Mouse (Mus musculus): ENCODE measurements around the gene Cabin1.

DNA sequence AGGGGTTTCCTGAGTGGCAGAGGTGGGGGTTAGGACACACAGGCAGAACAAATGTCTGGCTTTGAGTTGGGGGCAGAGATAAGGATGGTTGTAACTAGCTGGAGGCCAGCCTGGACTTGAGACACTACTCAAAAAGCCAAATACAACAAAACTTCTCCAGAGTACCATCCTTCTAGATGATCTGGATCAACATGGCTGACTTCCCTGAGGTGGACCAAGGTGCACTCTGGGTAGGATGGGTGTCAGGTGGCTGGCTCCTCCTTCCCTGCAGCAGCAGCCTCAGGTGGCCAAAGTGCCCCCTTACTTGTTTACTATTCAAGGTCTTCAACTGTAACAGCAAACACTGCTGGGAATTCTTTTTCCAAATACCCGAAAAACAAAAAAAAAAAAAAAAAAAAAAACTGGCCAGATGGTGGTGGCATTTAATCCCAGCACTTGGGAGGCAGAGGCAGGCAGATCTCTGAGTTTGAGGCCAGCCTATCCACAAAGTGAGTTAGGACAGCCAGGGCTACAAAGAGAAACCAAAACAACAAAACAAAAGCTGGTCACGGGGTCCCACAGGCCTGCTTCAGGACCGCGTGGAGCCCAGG, 114.6 kb downstream of the Cabin1 start:
- TF ChIP-seq CTCF (IDR thresholded peaks at IDR 0.05; ENCODE audit: borderline replicate concordance, extremely low read depth, insufficient read depth, insufficient read length), result no peak
- TF ChIP-seq POLR2A (IDR thresholded peaks at IDR 0.05; ENCODE audit: borderline replicate concordance, extremely low read depth, insufficient read depth, insufficient read length, poor library complexity, severe bottlenecking), result no peak

Measured in brain, embryonic 14.5 days (tissue).